Mouse (Mus musculus) forebrain, embryonic 13.5 days (tissue): ENCODE measurements around the gene Rtl8a. TPM values are rescaled to one million over a fixed set of nuclear protein-coding genes. Genes with fewer than 3 reads are reported as not detected.
A peak's percentile ranks its signal among the peaks of the same experiment; 100 is the strongest.
"Not testable (repeated sequence)": the region's sequence is repeated elsewhere in the genome, so short reads cannot be mapped to it uniquely, and the experiment has no call there.

Source experiments
- ATAC-seq: fragments of 200-750 bp; cut with Nextera tagmentation; 2 replicates; pipeline ENCODE4 v1.8.0; 2017
- H3K27ac ChIP-seq: fragments of 300-500 bp; sonication (generic); 2 replicates; pipeline ENCODE4 v1.5.1; 2015; ENCODE audit warnings: inconsistent platforms, mild to moderate bottlenecking, moderate library complexity
- H3K27me3 ChIP-seq: fragments of 300-500 bp; sonication (generic); 2 replicates; pipeline ENCODE4 v1.6.1; 2015; ENCODE audit warnings: mild to moderate bottlenecking, inconsistent platforms
- H3K36me3 ChIP-seq: fragments of 300-500 bp; sonication (generic); 2 replicates; pipeline ENCODE4 v1.6.1; 2015; ENCODE audit warnings: mild to moderate bottlenecking, inconsistent platforms; ENCODE audit not compliant: poor library complexity, severe bottlenecking
- H3K4me1 ChIP-seq: fragments of 300-500 bp; sonication (generic); 2 replicates; pipeline ENCODE4 v1.6.1; 2015; ENCODE audit warnings: inconsistent platforms
- H3K4me2 ChIP-seq: fragments of 300-500 bp; sonication (generic); 2 replicates; pipeline ENCODE4 v1.6.1; 2015; ENCODE audit warnings: inconsistent platforms, mild to moderate bottlenecking, moderate library complexity
- H3K4me3 ChIP-seq: fragments of 300-500 bp; sonication (generic); 2 replicates; pipeline ENCODE4 v1.5.1; 2015; ENCODE audit warnings: mild to moderate bottlenecking, inconsistent platforms
- H3K9ac ChIP-seq: fragments of 300-500 bp; sonication (generic); 2 replicates; pipeline ENCODE4 v1.6.1; 2015; ENCODE audit warnings: mild to moderate bottlenecking, inconsistent platforms
- H3K9me3 ChIP-seq: fragments of 300-500 bp; sonication (generic); replicated peaks from 2 replicates; pipeline ENCODE4 v1.6.1; 2016; ENCODE audit warnings: inconsistent platforms
- WGBS: fragments of 180-500 bp; shearing (Covaris S2); methylation state at CpG from one replicate; pipeline ENCODE4 v1.1.7; 2015; 5-methylcytosine and 5-hydroxymethylcytosine counted together
- polyA plus RNA-seq: library from polyadenylated mRNA; unstranded; fragments of >200 nt; fragmentation: Nextera tagmentation; extraction: Ambion mirVana; gene quantifications from 2 replicates; pipeline ENCODE4 v1.2.1, GENCODE M21; 2015

Gene Rtl8a
- 113 and 115 TPM in 2 replicates for polyA plus RNA-seq

GRCm38 (mm10) chrX:53642980-53643961 is at the start of gene Rtl8a:
Gene Rtl8a, minus strand, starts transcription at chrX:53643682.
- not testable (repeated sequence) for H3K27ac ChIP-seq, H3K27me3 ChIP-seq, H3K36me3 ChIP-seq, H3K9me3 ChIP-seq, H3K4me1 ChIP-seq
- 17% methylated on average over 11 of the region's 50 CpGs for WGBS
- Histone ChIP-seq H3K4me3 (peak within 1 kb of the TSS; percentile 32), H3K4me2 (peak within 1 kb of the TSS; percentile 50), H3K9ac (peak within 1 kb of the TSS; percentile 43; the same call in 1 of the 2 replicates)
- peak; percentile 96 for ATAC-seq

DNA sequence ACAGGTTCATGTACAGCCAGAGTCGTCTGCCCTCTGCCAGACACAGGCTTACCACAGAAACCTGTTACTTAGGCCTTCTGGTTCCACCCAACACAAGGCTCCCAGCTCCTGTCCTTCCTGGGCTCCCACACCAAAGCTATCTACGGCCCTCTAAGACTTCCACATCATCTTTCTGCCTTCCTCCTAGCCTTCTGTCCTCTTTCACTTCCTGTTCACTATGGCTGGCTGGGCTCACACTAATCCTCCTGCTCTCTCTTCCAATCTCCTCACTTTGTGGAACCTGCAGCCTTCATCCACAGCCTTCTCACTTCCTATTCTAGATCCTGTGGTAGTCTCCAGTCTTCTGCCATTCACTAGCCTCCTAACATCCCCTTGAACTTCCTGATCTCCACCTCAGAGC is 49.7 kb upstream of the Rtl8a start:
- WGBS = 85% methylated on average over 2 of the region's 2 CpGs
- H3K27ac ChIP-seq = no peak overlapping the region
- H3K4me3 ChIP-seq = no peak overlapping the region

DNA sequence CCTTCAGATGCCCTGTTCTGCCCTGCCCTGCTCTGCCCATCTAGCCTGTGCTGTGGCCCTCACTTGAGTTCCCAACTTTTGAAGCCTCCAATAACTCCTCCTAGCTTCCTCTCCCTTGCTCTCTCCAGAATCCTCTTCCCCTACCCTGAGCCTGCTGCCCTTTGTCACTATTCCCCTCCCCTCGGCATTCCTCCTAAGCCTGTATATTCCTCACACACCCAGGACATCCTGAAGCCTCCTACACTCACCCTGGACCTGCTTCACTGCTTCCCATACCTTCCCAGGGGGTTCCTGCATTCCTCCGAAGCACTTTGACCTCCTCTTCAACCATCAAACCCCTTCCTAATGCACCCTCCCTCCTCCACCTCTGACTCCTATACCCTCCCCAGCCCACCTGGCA is 48.6 kb upstream of the Rtl8a start:
- Histone ChIP-seq H3K27ac (no peak overlapping the region), H3K4me2 (no peak overlapping the region), H3K27me3 (no peaks in the 10 kb centered on the region), H3K9ac (no peak overlapping the region), H3K36me3 (no peaks in the 10 kb centered on the region), H3K4me1 (no peaks in the 10 kb centered on the region), H3K9me3 (no peaks in the 10 kb centered on the region), H3K4me3 (no peak overlapping the region)
- ATAC-seq = no peak
- 70% methylated on average over 2 of the region's 2 CpGs for WGBS

More for the DNA sequence above, 49.7 kb upstream of the Rtl8a start:
- ATAC-seq = no peak
- H3K27me3 ChIP-seq = no peaks in the 10 kb centered on the region
- H3K36me3 ChIP-seq = no peaks in the 10 kb centered on the region
- H3K4me1 ChIP-seq = no peaks in the 10 kb centered on the region
- H3K9ac ChIP-seq = no peak overlapping the region
- H3K9me3 ChIP-seq = no peaks in the 10 kb centered on the region
- H3K4me2 ChIP-seq = no peak overlapping the region

DNA sequence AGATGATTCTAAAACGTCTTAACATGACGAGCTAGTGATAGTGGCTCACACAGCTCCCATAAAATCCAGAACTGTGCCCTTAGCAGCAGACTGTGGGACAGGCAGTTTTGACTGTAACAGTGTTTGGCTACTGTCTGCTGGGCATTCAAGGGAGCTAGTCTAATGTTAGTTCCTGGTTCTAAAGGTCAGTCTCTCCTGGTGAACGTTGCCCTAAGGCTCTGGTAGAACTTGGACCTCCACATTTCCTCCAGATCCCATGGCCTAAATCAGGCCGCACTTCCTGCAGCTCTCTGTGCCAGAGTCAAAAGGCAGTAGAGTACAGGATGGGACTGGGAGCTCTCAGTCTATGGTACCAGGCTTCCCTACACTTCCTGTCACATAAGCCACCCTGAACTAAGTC is 41.2 kb upstream of the Rtl8a start:
- not testable (repeated sequence) for H3K4me3 ChIP-seq, H3K4me1 ChIP-seq, H3K9me3 ChIP-seq, ATAC-seq, H3K27me3 ChIP-seq, H3K9ac ChIP-seq, H3K27ac ChIP-seq, H3K36me3 ChIP-seq, H3K4me2 ChIP-seq
- 65% methylated on average over 2 of the region's 4 CpGs for WGBS

DNA sequence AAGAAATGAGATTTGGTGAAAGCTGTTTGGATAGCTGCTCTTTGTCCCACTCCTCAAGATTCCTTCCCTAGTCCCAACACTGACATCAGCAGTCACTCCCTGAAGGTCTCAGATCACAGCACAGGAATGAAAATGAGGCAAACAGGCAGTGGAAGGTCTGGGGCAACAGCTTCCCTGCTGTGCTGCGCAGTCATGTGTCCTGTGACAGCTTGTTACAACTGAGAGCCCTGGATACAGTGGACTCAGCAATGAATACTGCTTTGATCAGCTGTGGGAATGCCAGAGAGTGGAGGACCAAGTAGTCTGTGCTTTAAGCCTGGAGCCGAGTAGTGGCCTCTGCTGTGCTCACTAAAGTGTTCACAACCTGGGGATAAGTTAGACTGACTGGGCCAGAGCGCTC is 39.2 kb upstream of the Rtl8a start:
- H3K27ac ChIP-seq, H3K9me3 ChIP-seq, ATAC-seq, H3K27me3 ChIP-seq, H3K4me2 ChIP-seq, H3K4me1 ChIP-seq, H3K36me3 ChIP-seq, H3K4me3 ChIP-seq, H3K9ac ChIP-seq: not testable (repeated sequence)
- 57% methylated on average over 3 of the region's 3 CpGs for WGBS

- H3K27me3 ChIP-seq, H3K36me3 ChIP-seq, H3K9ac ChIP-seq, H3K4me3 ChIP-seq, H3K27ac ChIP-seq, H3K4me1 ChIP-seq, H3K4me2 ChIP-seq, H3K9me3 ChIP-seq: not testable (repeated sequence)
- ATAC-seq = peak; percentile 65; the same call in 1 of the 2 replicates
- 48% methylated on average over 2 of the region's 2 CpGs for WGBS
Observed at GRCm38 (mm10) chrX:53676943-53677342, 33.5 kb upstream of the Rtl8a start.

GRCm38 (mm10) chrX:53670696-53671095 is 27.2 kb upstream of the Rtl8a start:
- Histone ChIP-seq H3K27ac (peak overlapping the region; percentile 61; the same call in 1 of the 2 replicates), H3K4me2 (peak overlapping the region; percentile 45), H3K9ac (0 out of 2 replicates have a peak overlapping the region, but pooled peaks have one; percentile 26), H3K4me3 (peak overlapping the region; percentile 32)
- not testable (repeated sequence) for H3K9me3 ChIP-seq, H3K27me3 ChIP-seq, H3K36me3 ChIP-seq, H3K4me1 ChIP-seq
- ATAC-seq = peak; percentile 46
- WGBS = 33% methylated on average over 3 of the region's 4 CpGs

DNA sequence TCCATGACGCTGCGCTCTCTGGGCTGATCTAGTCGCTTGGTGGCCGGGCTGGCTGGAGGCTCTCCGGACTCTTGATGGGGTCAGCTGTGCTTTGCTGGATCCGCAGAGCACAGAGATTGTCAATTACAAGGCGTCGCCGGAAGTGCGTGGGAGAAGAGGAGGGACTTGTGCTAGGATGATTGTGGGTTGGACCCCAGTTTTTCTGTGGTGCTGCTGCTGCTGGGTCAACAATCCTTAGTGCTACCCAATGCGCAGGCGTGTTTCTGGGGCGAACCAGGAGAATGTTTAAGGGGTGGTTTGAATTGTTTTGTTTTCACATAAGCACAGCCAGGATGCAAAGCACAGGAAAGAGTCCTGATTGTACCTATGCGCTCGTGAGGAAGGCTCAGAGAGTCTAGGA is 26.8 kb upstream of the Rtl8a start, which contains the start of gene Rtl8b:
Gene Rtl8b (minus strand): TSS at position 115 of the 400 bp plus-strand sequence.
- peak within 1 kb of the TSS; percentile 52 for H3K4me2 ChIP-seq
- peak within 1 kb of the TSS; percentile 61; the same call in 1 of the 2 replicates for H3K27ac ChIP-seq
- no peaks in the 10 kb centered on the region for H3K27me3 ChIP-seq
- H3K36me3 ChIP-seq = no peaks in the 10 kb centered on the region
- ATAC-seq = peak; percentile 97
- 18% methylated on average over 9 of the region's 15 CpGs for WGBS
- H3K4me3 ChIP-seq = peak within 1 kb of the TSS; percentile 32
- no peaks in the 10 kb centered on the region for H3K4me1 ChIP-seq
- H3K9ac ChIP-seq = 0 out of 2 replicates have a peak within 1 kb of the TSS, but pooled peaks have one; percentile 26
- no peaks in the 10 kb centered on the region for H3K9me3 ChIP-seq

- not testable (repeated sequence) for H3K27ac ChIP-seq, H3K36me3 ChIP-seq, H3K4me1 ChIP-seq, H3K27me3 ChIP-seq, H3K9ac ChIP-seq, H3K9me3 ChIP-seq
- Histone ChIP-seq H3K4me3 (peak overlapping the region; percentile 32), H3K4me2 (peak overlapping the region; percentile 52)
- WGBS = no CpG with 5 or more reads among the region's 36 CpGs
- peak; percentile 65 for ATAC-seq
Observed at GRCm38 (mm10) chrX:53669557-53670270, 26.2 kb upstream of the Rtl8a start.

DNA sequence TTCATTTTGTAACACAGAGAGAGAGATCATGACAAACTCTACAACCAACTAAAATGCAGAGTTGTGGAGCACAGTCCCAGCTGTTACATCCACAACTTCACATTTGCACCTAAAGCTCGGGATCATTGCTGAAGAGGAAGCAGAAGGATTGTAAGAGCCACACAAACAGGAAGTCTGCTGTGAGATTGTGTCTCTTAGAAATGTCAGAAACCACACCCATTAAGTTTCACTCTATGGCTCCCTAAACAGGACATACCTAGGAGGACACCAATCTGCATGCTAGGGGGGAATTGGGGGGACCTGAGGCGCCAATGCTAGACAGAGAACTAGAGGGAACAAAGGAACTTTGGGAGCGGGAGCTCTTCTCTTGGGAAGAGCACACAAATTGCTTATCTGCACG is 9.4 kb upstream of the Rtl8a start:
- H3K4me1 ChIP-seq, H3K9ac ChIP-seq, H3K27ac ChIP-seq, H3K9me3 ChIP-seq, H3K27me3 ChIP-seq, H3K4me2 ChIP-seq, H3K4me3 ChIP-seq, H3K36me3 ChIP-seq, ATAC-seq: not testable (repeated sequence)
- WGBS = 74% methylated on average over 4 of the region's 4 CpGs

DNA sequence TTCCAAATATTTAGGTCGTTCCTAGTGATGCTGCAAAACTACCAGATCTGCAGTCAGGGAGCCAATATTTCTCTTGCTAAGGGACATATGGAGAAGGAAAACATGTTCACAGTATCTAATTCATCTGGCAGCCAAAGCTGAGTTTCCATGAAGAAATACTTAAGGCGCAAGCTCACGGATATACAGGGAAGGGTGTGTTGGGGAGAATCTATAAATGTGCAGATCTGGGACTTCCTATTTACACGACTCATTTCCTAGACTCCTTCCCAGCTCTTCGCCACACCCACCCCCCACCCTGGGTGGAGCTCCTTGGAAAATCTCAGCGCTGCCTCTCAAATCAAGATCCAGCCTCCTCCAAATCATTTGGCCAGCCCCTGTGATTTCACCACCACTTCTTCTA is 2.4 kb upstream of the Rtl8a start:
- no peak overlapping the region for H3K9ac ChIP-seq
- no peaks in the 10 kb centered on the region for H3K36me3 ChIP-seq
- H3K9me3 ChIP-seq = no peaks in the 10 kb centered on the region
- H3K27me3 ChIP-seq = no peaks in the 10 kb centered on the region
- ATAC-seq = no peak
- H3K4me1 ChIP-seq = no peaks in the 10 kb centered on the region
- no peak overlapping the region for H3K4me3 ChIP-seq
- WGBS = 87% methylated on average over 6 of the region's 6 CpGs
- H3K27ac ChIP-seq = no peak overlapping the region
- H3K4me2 ChIP-seq = no peak overlapping the region

DNA sequence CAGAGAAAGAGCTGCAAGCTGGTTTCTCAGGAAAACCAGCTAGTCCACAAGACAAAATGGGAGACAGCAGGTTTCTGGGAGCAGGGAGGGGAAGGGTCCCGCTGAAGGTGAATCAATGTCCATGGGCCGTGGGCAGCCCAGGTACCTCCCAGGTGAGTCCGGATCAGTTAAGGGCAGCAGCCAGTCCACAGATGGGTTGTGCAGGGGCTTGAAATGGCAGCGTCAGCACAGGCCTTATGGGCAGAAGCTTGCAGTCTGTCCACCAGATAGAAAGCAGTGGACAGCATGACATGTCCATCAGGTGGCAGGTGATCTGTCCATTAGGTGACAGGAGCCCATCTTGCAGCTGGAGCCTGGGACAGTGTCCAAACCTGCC is 890 bp downstream of the Rtl8a start:
- H3K9ac ChIP-seq = peak overlapping the region; percentile 43; the same call in 1 of the 2 replicates
- H3K36me3 ChIP-seq, H3K9me3 ChIP-seq, H3K27ac ChIP-seq, H3K4me1 ChIP-seq, H3K27me3 ChIP-seq: not testable (repeated sequence)
- ATAC-seq = peak; percentile 10; the same call in 1 of the 2 replicates
- H3K4me3 ChIP-seq = peak overlapping the region; percentile 28
- 69% methylated on average over 3 of the region's 4 CpGs for WGBS
- H3K4me2 ChIP-seq = peak overlapping the region; percentile 50
